Mouse (Mus musculus): ENCODE results near the gene Ccdc66.

Gene Ccdc66

GRCm38 (mm10) chr14:27507894-27508643, at the start of gene Ccdc66:
Gene Ccdc66, minus strand, starts transcription at chr14:27508460.
- DNase-seq (ENCODE audit: low spot score in 2 of 2), result peak; percentile 100

GRCm38 (mm10) chr14:27543838-27544426, 35.7 kb upstream of the Ccdc66 start:
- no peak for DNase-seq (ENCODE audit: low spot score in 2 of 2)

- no peak for DNase-seq (ENCODE audit: low spot score in 2 of 2)
These were observed 28.2 kb upstream of the Ccdc66 start for GRCm38 (mm10) chr14:27536441-27536840.

GRCm38 (mm10) chr14:27524541-27524940, 16.3 kb upstream of the Ccdc66 start:
- no peak for DNase-seq (ENCODE audit: low spot score in 2 of 2)

- DNase-seq (ENCODE audit: low spot score in 2 of 2), result no peak
These were observed 513 bp upstream of the Ccdc66 start for GRCm38 (mm10) chr14:27508644-27509301.

- DNase-seq (ENCODE audit: low spot score in 2 of 2), result no peak
These were observed 7.2 kb downstream of the Ccdc66 start for GRCm38 (mm10) chr14:27501096-27501495.

- no peak for DNase-seq (ENCODE audit: low spot score in 2 of 2)
These were observed 14.7 kb downstream of the Ccdc66 start for GRCm38 (mm10) chr14:27493516-27493915.

- DNase-seq (ENCODE audit: low spot score in 2 of 2), result no peak
These were observed 16.9 kb downstream of the Ccdc66 start for GRCm38 (mm10) chr14:27491399-27491798.

GRCm38 (mm10) chr14:27446963-27447362, 61.3 kb downstream of the Ccdc66 start:
- no peak for DNase-seq (ENCODE audit: low spot score in 2 of 2)

GRCm38 (mm10) chr14:27444851-27445281, 63.4 kb downstream of the Ccdc66 start:
- no peak for DNase-seq (ENCODE audit: low spot score in 2 of 2)

- no peak for DNase-seq (ENCODE audit: low spot score in 2 of 2)
These were observed 67.3 kb downstream of the Ccdc66 start for GRCm38 (mm10) chr14:27440921-27441320.

- DNase-seq (ENCODE audit: low spot score in 2 of 2), result no peak
These were observed 71.4 kb downstream of the Ccdc66 start for GRCm38 (mm10) chr14:27436826-27437225.

GRCm38 (mm10) chr14:27436116-27436515, 72.1 kb downstream of the Ccdc66 start:
- DNase-seq (ENCODE audit: low spot score in 2 of 2), result no peak

GRCm38 (mm10) chr14:27432064-27432463, 76.2 kb downstream of the Ccdc66 start:
- DNase-seq (ENCODE audit: low spot score in 2 of 2), result no peak

All from cerebellum, postnatal 4 days (tissue).